Mouse (Mus musculus): Measurements from ENCODE around the gene Pdlim7. TPM values are rescaled to one million over a fixed set of nuclear protein-coding genes. Genes with fewer than 3 reads are reported as not detected.

Pdlim7 gene
- polyA plus RNA-seq, 1 experiment from 2014 or later = 198 TPM

DNA sequence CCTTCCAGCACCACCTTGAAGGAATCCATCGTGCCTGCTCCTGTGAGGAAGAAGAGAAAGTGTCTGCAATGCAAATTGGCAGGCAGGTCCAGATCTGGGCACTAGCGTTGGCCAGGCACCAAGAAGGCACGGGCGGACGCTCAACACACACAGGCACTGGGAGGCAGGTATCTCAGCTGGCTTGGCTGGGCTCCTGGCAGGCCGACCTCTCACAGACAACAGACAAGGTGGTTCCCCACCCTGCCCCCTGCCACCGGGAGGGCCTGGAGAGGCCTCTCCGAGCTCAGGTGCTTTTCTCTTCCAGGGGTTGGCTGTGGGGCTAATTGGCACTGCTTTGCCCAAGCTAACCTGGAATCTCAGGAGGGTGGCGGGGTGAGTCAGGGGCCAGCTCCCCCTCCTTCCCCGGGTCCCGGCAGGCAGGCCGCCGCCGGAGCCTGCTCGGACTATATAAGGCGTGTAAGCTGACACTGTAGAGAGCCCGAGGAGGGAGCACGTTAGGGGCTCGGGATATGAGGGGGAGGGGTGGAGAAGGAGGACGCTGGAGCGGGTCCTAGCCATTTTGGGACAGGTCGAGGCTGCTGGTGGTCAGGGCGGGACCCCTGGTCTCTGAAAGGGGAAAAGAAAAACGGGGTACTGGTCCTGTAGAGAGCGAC lies 971 bp downstream of the Pdlim7 start:
- H3K9ac ChIP-seq = peak overlapping the region; percentile 88
- no peaks in the 10 kb centered on the region for H3K9me3 ChIP-seq
- H3K27me3 ChIP-seq (replicated peaks) = no peaks in the 10 kb centered on the region
- H3K27ac ChIP-seq = peak overlapping the region; percentile 94
- peaks cover 41% of the 10 kb centered on the region for H3K4me1 ChIP-seq
- peak; percentile 53; the same call in 1 of the 2 replicates for ATAC-seq (ENCODE audit: insufficient read depth, low FRiP score, low read depth)
- peak overlapping the region; percentile 90 for H3K4me3 ChIP-seq (replicated peaks)
- peak overlapping the region; percentile 87 for H3K4me2 ChIP-seq
- H3K36me3 ChIP-seq = peaks cover 21% of the 10 kb centered on the region
- 2% methylated on average over 25 of the region's 25 CpGs for WGBS

GRCm38 (mm10) chr13:55511492-55511861 lies 2.0 kb downstream of the Pdlim7 start:
- H3K27ac ChIP-seq = peak overlapping the region; percentile 94
- H3K4me1 ChIP-seq = peaks cover 41% of the 10 kb centered on the region
- WGBS = 18% methylated on average over 5 of the region's 5 CpGs
- peak overlapping the region; percentile 90 for H3K4me3 ChIP-seq (replicated peaks)
- H3K36me3 ChIP-seq = peaks cover 30% of the 10 kb centered on the region
- H3K9ac ChIP-seq = no peak overlapping the region
- H3K9me3 ChIP-seq = no peaks in the 10 kb centered on the region
- peak overlapping the region; percentile 87 for H3K4me2 ChIP-seq
- no peaks in the 10 kb centered on the region for H3K27me3 ChIP-seq (replicated peaks)
- peak; percentile 11 for ATAC-seq (ENCODE audit: insufficient read depth, low FRiP score, low read depth)

- Histone ChIP-seq H3K4me3 (replicated peaks) (peak overlapping the region; percentile 90), H3K9ac (0 out of 2 replicates have a peak overlapping the region, but pooled peaks have one; percentile 12), H3K4me2 (peak overlapping the region; percentile 87), H3K4me1 (peaks cover 41% of the 10 kb centered on the region), H3K36me3 (peaks cover 36% of the 10 kb centered on the region), H3K9me3 (no peaks in the 10 kb centered on the region), H3K27ac (peak overlapping the region; percentile 94), H3K27me3 (replicated peaks) (no peaks in the 10 kb centered on the region)
- peak; percentile 73 for ATAC-seq (ENCODE audit: insufficient read depth, low FRiP score, low read depth)
- WGBS = 3% methylated on average over 6 of the region's 6 CpGs
Measured at GRCm38 (mm10) chr13:55510668-55511491, 2.6 kb downstream of the Pdlim7 start.

DNA sequence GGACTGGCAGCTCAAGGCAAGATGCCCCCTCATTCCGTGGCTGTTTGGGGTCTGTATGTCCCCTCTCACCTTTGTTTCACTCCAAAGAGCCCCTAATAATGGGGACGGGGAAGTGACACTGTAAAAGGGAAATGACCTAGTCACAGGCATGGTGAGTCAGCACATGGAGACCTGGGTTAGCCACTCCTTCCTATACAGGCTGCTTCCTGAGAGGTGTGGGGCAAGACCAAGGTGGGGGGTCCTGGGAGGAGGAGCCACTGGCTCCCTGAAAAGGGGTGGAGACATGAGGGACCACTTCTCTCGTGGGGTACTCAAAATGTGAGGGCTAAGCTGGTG lies 3.2 kb downstream of the Pdlim7 start:
- Histone ChIP-seq H3K4me2 (peak overlapping the region; percentile 87), H3K27me3 (replicated peaks) (no peaks in the 10 kb centered on the region), H3K27ac (peak overlapping the region; percentile 94), H3K4me3 (replicated peaks) (peak overlapping the region; percentile 90), H3K36me3 (peaks cover 39% of the 10 kb centered on the region), H3K4me1 (peaks cover 41% of the 10 kb centered on the region), H3K9me3 (no peaks in the 10 kb centered on the region), H3K9ac (0 out of 2 replicates have a peak overlapping the region, but pooled peaks have one; percentile 12)
- ATAC-seq (ENCODE audit: insufficient read depth, low FRiP score, low read depth) = peak; percentile 3
- WGBS = 19% methylated on average over 3 of the region's 3 CpGs

DNA sequence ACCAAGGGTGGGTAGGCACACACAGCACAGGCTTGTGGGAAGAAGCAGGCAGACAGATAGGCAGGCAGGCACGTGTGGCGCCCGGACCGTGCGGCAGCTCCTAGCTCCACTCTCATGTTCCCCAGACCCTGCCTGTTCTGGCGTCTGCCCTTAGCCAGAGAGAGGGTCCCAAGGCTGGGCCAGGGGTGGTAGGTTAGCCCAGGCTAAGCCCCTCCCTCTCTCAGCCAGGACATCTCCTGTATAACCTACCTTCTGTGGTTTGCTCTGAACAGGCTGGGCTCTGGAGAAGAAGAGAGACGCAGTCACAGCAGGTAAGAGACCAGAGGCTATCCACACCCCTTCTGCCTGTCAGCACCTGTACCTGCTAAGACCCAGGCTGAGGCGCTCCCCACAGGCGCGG lies 4.9 kb downstream of the Pdlim7 start:
- Histone ChIP-seq H3K27me3 (replicated peaks) (no peaks in the 10 kb centered on the region), H3K4me1 (peaks cover 41% of the 10 kb centered on the region), H3K27ac (no peak overlapping the region), H3K4me2 (no peak overlapping the region), H3K9ac (no peak overlapping the region), H3K4me3 (replicated peaks) (no peak overlapping the region), H3K36me3 (peaks cover 55% of the 10 kb centered on the region), H3K9me3 (no peaks in the 10 kb centered on the region)
- no peak for ATAC-seq (ENCODE audit: insufficient read depth, low FRiP score, low read depth)
- WGBS = 91% methylated on average over 10 of the region's 10 CpGs

DNA sequence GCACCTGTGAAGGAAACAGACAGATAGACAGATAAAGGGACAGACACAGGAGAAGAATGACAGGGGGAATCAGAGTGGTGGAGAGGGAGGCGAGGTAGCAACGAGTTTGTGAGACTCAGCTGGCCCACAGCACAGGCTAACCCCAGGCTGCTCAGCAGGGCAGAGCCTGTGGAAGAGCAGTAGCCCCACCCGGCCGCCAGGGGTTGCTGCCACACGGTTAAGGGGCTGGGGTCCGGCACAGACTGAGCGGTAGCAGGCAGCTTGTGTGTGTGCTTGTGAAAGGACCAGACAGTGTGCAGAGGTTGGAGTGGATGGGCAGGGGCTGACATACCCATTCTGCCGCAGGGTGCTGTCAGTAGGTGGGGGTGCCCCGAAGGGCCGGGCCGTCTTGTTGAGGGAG lies 5.6 kb downstream of the Pdlim7 start:
- WGBS = 73% methylated on average over 11 of the region's 11 CpGs
- H3K27me3 ChIP-seq (replicated peaks) = no peaks in the 10 kb centered on the region
- H3K36me3 ChIP-seq = peaks cover 56% of the 10 kb centered on the region
- H3K4me3 ChIP-seq (replicated peaks) = no peak overlapping the region
- ATAC-seq (ENCODE audit: insufficient read depth, low FRiP score, low read depth) = no peak
- peaks cover 41% of the 10 kb centered on the region for H3K4me1 ChIP-seq
- H3K9ac ChIP-seq = no peak overlapping the region
- no peak overlapping the region for H3K4me2 ChIP-seq
- no peak overlapping the region for H3K27ac ChIP-seq
- H3K9me3 ChIP-seq = no peaks in the 10 kb centered on the region

DNA sequence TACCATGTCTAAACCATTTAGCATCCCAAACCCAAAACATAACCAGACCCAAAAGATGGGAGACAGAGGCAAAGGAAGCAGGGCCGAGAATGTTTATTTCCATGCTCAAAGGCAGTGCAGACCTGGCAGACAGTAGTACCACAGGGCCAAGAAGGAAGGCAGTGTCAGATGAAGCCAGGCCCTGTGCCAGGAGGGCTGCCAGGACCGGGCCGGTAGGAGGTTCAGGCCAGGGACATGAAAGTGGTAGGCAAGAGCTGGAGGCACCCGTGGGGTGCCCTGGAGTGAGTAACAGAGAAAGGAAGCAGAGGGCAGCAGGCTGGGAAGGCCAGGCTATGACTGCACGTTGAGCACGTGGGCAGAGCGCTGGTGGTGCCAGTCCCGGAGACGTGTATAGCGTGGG lies 6.8 kb downstream of the Pdlim7 start:
- Histone ChIP-seq H3K27me3 (replicated peaks) (no peaks in the 10 kb centered on the region), H3K4me2 (no peak overlapping the region), H3K36me3 (peaks cover 63% of the 10 kb centered on the region), H3K4me3 (replicated peaks) (no peak overlapping the region), H3K27ac (no peak overlapping the region), H3K9me3 (no peaks in the 10 kb centered on the region), H3K4me1 (peaks cover 32% of the 10 kb centered on the region), H3K9ac (no peak overlapping the region)
- no peak for ATAC-seq (ENCODE audit: insufficient read depth, low FRiP score, low read depth)
- WGBS = 87% methylated on average over 10 of the region's 10 CpGs

DNA sequence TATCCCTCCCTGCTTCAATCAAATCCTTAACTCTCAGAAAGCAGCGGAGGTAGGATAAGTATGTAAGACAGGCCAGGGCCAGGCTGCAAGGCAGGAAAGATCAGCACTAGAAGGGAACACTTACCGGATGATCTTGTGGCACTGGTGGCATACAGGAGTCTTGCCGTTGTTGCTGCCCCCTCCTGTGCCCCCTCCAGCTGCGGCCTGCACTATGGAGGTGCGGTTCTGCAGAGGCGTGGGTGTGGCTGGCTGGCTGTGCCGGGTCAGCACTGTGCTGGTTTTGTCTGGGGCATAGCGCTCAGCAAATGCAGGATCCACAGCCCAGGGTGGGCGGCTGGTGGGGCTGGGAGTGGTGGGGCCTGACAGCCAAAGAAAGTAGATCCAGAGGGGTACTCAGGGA lies 7.7 kb downstream of the Pdlim7 start:
- peaks cover 23% of the 10 kb centered on the region for H3K4me1 ChIP-seq
- H3K4me3 ChIP-seq (replicated peaks) = no peak overlapping the region
- H3K9ac ChIP-seq = no peak overlapping the region
- no peak overlapping the region for H3K4me2 ChIP-seq
- H3K27me3 ChIP-seq (replicated peaks) = no peaks in the 10 kb centered on the region
- 90% methylated on average over 9 of the region's 9 CpGs for WGBS
- H3K9me3 ChIP-seq = no peaks in the 10 kb centered on the region
- ATAC-seq (ENCODE audit: insufficient read depth, low FRiP score, low read depth) = no peak
- no peak overlapping the region for H3K27ac ChIP-seq
- peaks cover 63% of the 10 kb centered on the region for H3K36me3 ChIP-seq

GRCm38 (mm10) chr13:55504390-55504789 lies 9.1 kb downstream of the Pdlim7 start:
- H3K27ac ChIP-seq = no peak overlapping the region
- peaks cover 9% of the 10 kb centered on the region for H3K4me1 ChIP-seq
- H3K9ac ChIP-seq = no peak overlapping the region
- no peak overlapping the region for H3K4me3 ChIP-seq (replicated peaks)
- no peaks in the 10 kb centered on the region for H3K27me3 ChIP-seq (replicated peaks)
- H3K4me2 ChIP-seq = no peak overlapping the region
- no peaks in the 10 kb centered on the region for H3K9me3 ChIP-seq
- no peak for ATAC-seq (ENCODE audit: insufficient read depth, low FRiP score, low read depth)
- peaks cover 59% of the 10 kb centered on the region for H3K36me3 ChIP-seq
- 81% methylated on average over 5 of the region's 5 CpGs for WGBS

DNA sequence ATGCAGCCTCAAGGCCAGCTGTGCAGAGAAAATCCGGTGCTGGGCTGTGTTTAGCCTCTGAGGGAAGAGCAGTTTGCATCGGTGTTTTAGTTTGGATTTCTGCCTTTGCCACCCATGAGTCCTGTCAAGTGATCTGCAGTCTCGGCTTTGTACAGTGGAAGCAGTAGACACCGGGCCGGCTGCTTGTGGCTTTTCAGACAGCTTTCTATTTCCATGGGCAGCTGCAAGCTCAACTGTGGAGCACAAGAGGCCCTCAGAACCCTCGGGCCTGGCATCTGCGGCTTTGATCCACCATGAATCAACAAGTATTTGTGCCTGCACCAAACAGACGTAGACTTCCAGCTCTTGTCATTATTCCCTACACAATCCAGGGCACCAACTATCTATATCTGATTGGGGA lies 11.1 kb downstream of the Pdlim7 start:
- no peaks in the 10 kb centered on the region for H3K27me3 ChIP-seq (replicated peaks)
- H3K9ac ChIP-seq = no peak overlapping the region
- no peak overlapping the region for H3K27ac ChIP-seq
- peaks cover 54% of the 10 kb centered on the region for H3K36me3 ChIP-seq
- no peaks in the 10 kb centered on the region for H3K9me3 ChIP-seq
- H3K4me3 ChIP-seq (replicated peaks) = no peak overlapping the region
- 80% methylated on average over 8 of the region's 8 CpGs for WGBS
- no peaks in the 10 kb centered on the region for H3K4me1 ChIP-seq
- no peak for ATAC-seq (ENCODE audit: insufficient read depth, low FRiP score, low read depth)
- no peak overlapping the region for H3K4me2 ChIP-seq

- H3K27me3 ChIP-seq (replicated peaks) = no peaks in the 10 kb centered on the region
Measured at GRCm38 (mm10) chr13:55500575-55500974, 12.9 kb downstream of the Pdlim7 start.

GRCm38 (mm10) chr13:55498906-55499305 lies 14.6 kb downstream of the Pdlim7 start:
- H3K4me2 ChIP-seq = no peak overlapping the region
- H3K4me1 ChIP-seq = peaks cover 5% of the 10 kb centered on the region; the same call in 1 of the 2 replicates
- H3K27ac ChIP-seq = no peak overlapping the region
- H3K9me3 ChIP-seq = no peaks in the 10 kb centered on the region
- 54% methylated on average over 11 of the region's 11 CpGs for WGBS
- no peaks in the 10 kb centered on the region for H3K27me3 ChIP-seq (replicated peaks)
- no peak overlapping the region for H3K9ac ChIP-seq
- ATAC-seq (ENCODE audit: insufficient read depth, low FRiP score, low read depth) = no peak
- peaks cover 26% of the 10 kb centered on the region for H3K36me3 ChIP-seq
- no peak overlapping the region for H3K4me3 ChIP-seq (replicated peaks)

More at GRCm38 (mm10) chr13:55500575-55500974, 12.9 kb downstream of the Pdlim7 start:
- no peak for ATAC-seq (ENCODE audit: insufficient read depth, low FRiP score, low read depth)
- Histone ChIP-seq H3K36me3 (peaks cover 39% of the 10 kb centered on the region), H3K4me2 (no peak overlapping the region), H3K9ac (no peak overlapping the region), H3K27ac (no peak overlapping the region), H3K4me1 (no peaks in the 10 kb centered on the region), H3K9me3 (no peaks in the 10 kb centered on the region), H3K4me3 (replicated peaks) (no peak overlapping the region)
- WGBS = 68% methylated on average over 10 of the region's 10 CpGs
